Mouse (Mus musculus): ENCODE data around the gene Mettl14. TPM values are rescaled to one million over a fixed set of nuclear protein-coding genes. Genes with fewer than 3 reads are reported as not detected.

Gene Mettl14
- polyA plus RNA-seq, 1 experiment from 2014 or later = 29.0 TPM

DNA sequence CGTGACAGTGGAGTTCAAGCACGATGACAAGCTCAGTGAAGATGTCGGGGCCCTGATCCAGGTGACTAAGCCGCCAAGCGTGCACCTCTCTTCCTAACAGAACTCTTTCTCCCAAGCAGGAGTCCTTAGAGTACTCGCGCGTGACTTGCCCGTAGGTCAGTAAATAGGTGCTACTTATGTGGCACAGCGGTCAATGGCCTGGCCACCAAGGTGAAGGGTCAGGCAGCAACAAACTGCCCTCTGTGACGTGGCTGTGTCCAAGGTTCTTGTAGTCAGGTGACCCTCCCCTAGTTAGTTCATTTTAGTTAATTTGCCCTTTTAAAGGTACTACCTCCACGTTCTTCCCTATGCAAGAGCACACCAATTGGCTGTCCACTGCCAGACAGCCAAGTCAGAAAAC, 32.2 kb downstream of the Mettl14 start:
- no peaks in the 10 kb centered on the region for H3K27me3 ChIP-seq
- no peak overlapping the region for H3K4me2 ChIP-seq
- no peak overlapping the region for H3K4me3 ChIP-seq (replicated peaks)
- no peak for ATAC-seq (replicated peaks; ENCODE audit: low FRiP score)
- peaks cover 69% of the 10 kb centered on the region for H3K36me3 ChIP-seq
- H3K27ac ChIP-seq = no peak overlapping the region
- no peaks in the 10 kb centered on the region for H3K4me1 ChIP-seq
- H3K9ac ChIP-seq = no peak overlapping the region
- no peaks in the 10 kb centered on the region for H3K9me3 ChIP-seq (replicated peaks)
- 94% methylated on average over 12 of the region's 12 CpGs for WGBS

DNA sequence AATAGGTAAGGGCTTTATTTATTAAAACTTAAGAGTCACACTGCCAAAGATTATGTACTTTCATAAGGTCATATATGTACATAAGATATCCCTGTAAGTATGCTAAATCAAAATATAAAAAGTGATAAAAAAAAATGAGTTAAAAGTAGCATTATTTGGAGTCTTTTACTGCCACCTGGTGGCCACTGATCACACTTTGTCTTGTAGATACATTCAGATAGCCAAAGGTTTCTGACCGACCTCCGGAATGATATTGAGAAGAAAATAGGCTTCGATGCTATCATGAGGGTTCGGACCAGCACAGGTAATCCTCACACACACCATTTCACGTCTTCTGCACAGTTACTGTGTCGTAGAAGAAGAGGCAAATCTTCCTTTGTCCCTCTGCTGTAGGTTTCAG, 32.7 kb downstream of the Mettl14 start:
- no peak overlapping the region for H3K4me2 ChIP-seq
- H3K9me3 ChIP-seq (replicated peaks) = no peaks in the 10 kb centered on the region
- no peaks in the 10 kb centered on the region for H3K4me1 ChIP-seq
- WGBS = 70% methylated on average over 6 of the region's 6 CpGs
- no peak overlapping the region for H3K4me3 ChIP-seq (replicated peaks)
- H3K9ac ChIP-seq = no peak overlapping the region
- H3K27me3 ChIP-seq = no peaks in the 10 kb centered on the region
- peaks cover 69% of the 10 kb centered on the region for H3K36me3 ChIP-seq
- no peak overlapping the region for H3K27ac ChIP-seq
- ATAC-seq (replicated peaks; ENCODE audit: low FRiP score) = no peak

DNA sequence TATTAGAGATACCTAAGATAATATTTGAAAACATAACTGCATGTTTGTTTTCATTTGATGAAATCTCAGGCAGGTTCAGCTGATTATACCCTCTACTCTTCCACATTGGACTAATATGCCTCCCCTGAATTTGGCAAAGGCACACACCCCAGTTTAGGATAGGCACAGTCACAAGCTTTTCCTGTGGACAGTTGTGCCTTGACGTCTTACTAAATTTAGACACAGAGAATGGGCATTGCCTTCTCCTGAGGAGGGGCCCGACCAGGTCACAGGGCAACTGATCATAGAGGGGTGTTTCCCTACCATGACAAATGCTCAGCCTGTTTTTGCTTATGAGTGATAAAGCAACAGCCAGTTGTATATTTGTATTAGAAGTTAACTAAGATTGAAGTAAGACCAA, 34.4 kb downstream of the Mettl14 start:
- no peak overlapping the region for H3K9ac ChIP-seq
- no peak for ATAC-seq (replicated peaks; ENCODE audit: low FRiP score)
- no peaks in the 10 kb centered on the region for H3K4me1 ChIP-seq
- 73% methylated on average over 2 of the region's 2 CpGs for WGBS
- H3K4me3 ChIP-seq (replicated peaks) = no peak overlapping the region
- H3K27me3 ChIP-seq = no peaks in the 10 kb centered on the region
- no peak overlapping the region for H3K27ac ChIP-seq
- H3K36me3 ChIP-seq = peaks cover 54% of the 10 kb centered on the region
- no peak overlapping the region for H3K4me2 ChIP-seq
- H3K9me3 ChIP-seq (replicated peaks) = no peaks in the 10 kb centered on the region

DNA sequence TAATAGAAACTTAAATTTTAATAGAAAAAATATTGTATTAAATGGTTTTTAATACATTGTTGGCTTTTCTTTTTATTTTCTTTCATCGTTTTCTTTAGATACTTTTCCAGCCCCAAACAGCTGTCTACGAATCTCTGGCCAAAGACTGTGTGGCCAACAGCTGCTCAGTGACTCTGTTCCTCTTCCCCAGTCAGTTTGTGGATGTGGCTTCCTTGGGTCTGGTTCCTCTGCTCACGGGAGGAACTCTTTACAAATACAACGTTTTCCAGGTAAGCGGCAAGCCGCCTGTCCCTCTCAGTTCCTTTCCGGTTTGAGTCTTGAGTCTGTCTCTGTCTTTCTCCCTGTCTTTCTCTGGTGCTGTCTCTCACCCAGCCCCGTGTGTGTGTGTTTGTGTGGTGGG, 35.3 kb downstream of the Mettl14 start:
- no peak overlapping the region for H3K4me3 ChIP-seq (replicated peaks)
- H3K9me3 ChIP-seq (replicated peaks) = no peaks in the 10 kb centered on the region
- no peaks in the 10 kb centered on the region for H3K4me1 ChIP-seq
- no peaks in the 10 kb centered on the region for H3K27me3 ChIP-seq
- H3K36me3 ChIP-seq = peaks cover 57% of the 10 kb centered on the region
- H3K4me2 ChIP-seq = no peak overlapping the region
- H3K27ac ChIP-seq = no peak overlapping the region
- no peak overlapping the region for H3K9ac ChIP-seq
- WGBS = 85% methylated on average over 8 of the region's 8 CpGs
- ATAC-seq (replicated peaks; ENCODE audit: low FRiP score) = no peak

DNA sequence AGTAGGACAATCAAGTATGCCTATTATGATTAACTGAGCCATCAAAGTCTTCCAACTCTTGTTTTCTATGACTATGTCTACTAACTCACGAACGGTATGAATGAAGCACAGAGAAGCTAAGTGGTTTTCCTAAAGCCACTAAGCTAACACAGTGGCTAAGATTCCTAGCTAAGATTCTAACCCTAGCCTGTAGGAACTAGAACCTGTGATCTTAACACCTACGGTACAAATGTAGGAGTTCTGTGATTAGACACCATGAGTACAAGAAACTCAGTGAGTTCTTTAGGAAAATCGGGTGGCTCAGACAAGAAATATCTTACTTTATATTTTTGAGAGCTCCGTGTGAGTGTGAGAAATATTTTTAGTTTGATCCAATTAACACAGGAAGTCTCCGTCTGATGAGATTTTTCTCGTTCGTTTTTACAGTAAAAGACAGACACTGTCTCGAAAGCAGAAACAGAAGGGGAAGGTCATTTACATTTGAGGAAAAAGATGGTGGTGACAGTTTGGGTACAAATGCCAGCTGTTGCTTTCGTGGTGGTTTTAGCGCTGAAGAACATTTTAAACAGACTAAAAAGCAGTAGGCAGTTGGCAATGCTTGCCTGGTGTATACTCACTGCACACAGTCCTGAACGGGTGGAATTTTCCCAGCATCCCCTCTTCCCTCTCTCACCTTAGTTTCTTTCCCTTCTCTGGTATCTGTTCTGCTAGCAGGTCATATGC, 37.7 kb downstream of the Mettl14 start:
- H3K36me3 ChIP-seq = peaks cover 54% of the 10 kb centered on the region
- no peak overlapping the region for H3K9ac ChIP-seq
- no peaks in the 10 kb centered on the region for H3K4me1 ChIP-seq
- no peaks in the 10 kb centered on the region for H3K9me3 ChIP-seq (replicated peaks)
- ATAC-seq (replicated peaks; ENCODE audit: low FRiP score) = no peak
- no peak overlapping the region for H3K4me2 ChIP-seq
- no peak overlapping the region for H3K27ac ChIP-seq
- H3K27me3 ChIP-seq = no peaks in the 10 kb centered on the region
- whole genome bisulfite sequencing = 78% methylated on average over 12 of the region's 12 CpGs
- no peak overlapping the region for H3K4me3 ChIP-seq (replicated peaks)

DNA sequence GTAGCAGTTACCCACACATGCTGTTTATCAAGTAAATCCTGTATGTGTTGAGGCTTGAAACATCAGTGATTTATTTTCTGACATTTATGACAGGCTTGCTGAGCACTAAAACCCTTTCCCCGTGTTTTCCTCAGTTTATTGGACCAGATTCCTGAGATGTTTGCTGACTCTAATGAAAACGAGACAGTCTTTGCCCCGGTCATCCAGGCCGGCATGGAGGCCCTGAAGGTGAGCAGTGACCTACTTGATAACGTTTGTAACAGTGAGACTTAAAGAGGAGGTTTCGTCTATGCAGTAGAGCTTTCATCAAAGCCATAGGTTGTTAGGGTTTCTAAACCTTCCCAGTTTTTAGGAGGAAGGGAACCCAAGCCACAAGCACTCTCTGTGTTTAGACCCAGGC, 42.2 kb downstream of the Mettl14 start:
- no peak overlapping the region for H3K27ac ChIP-seq

DNA sequence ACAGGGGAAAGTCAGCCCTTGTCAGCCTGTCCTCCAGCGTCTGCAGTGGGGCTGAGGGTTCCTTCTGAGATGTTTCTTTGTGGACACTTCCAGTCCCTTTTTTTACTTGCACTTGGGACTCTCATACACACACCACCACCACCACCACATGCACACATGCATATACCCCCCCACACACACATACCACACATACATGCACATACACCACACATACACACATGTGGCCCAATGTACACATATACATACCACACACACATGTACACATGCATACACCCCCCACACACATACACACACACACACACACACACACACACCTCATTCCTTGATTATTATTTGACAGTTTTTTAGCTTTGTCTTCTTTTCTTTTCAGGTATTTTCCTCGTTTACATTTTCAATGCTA, 44.9 kb downstream of the Mettl14 start:
- no peak overlapping the region for H3K4me2 ChIP-seq
- 88% methylated on average over 2 of the region's 2 CpGs for WGBS
- no peak overlapping the region for H3K4me3 ChIP-seq (replicated peaks)
- H3K4me1 ChIP-seq = peaks cover 5% of the 10 kb centered on the region; the same call in 1 of the 2 replicates
- no peaks in the 10 kb centered on the region for H3K9me3 ChIP-seq (replicated peaks)
- no peak overlapping the region for H3K27ac ChIP-seq
- no peak overlapping the region for H3K9ac ChIP-seq
- H3K36me3 ChIP-seq = peaks cover 61% of the 10 kb centered on the region
- no peak for ATAC-seq (replicated peaks; ENCODE audit: low FRiP score)
- H3K27me3 ChIP-seq = no peaks in the 10 kb centered on the region

More for the DNA sequence above, 42.2 kb downstream of the Mettl14 start:
- no peak overlapping the region for H3K4me3 ChIP-seq (replicated peaks)
- H3K4me1 ChIP-seq = no peaks in the 10 kb centered on the region
- 48% methylated on average over 6 of the region's 6 CpGs for WGBS
- no peak for ATAC-seq (replicated peaks; ENCODE audit: low FRiP score)
- H3K9me3 ChIP-seq (replicated peaks) = no peaks in the 10 kb centered on the region
- H3K27me3 ChIP-seq = no peaks in the 10 kb centered on the region
- no peak overlapping the region for H3K9ac ChIP-seq
- peaks cover 60% of the 10 kb centered on the region for H3K36me3 ChIP-seq
- H3K4me2 ChIP-seq = no peak overlapping the region

DNA sequence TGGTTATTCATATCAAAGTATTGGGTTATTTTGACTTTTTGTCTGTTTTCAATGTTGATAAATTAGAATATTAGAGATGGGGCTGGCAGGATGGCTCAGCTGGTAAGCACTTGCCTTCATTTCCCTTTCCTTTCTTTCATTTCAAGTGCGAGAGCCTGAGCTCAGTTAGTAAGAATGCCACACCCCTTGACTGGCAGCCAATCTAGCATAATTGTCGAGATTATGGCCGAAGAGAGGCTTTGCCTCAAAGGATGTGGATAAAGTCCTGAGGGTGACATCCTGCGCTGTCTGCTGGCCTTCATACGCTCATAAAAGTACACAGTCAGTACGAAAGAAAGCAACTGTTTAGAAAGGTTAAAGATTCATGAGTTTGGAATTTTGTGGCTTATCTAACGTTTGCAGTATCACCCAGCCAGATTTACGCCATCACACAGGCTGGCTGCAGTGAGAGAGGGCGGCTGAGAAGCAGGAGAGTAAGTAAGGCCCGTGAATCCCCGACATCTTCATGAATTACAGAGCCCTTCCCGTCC, 47.2 kb downstream of the Mettl14 start:
- H3K27ac ChIP-seq = no peak overlapping the region; the same call in 1 of the 2 replicates

DNA sequence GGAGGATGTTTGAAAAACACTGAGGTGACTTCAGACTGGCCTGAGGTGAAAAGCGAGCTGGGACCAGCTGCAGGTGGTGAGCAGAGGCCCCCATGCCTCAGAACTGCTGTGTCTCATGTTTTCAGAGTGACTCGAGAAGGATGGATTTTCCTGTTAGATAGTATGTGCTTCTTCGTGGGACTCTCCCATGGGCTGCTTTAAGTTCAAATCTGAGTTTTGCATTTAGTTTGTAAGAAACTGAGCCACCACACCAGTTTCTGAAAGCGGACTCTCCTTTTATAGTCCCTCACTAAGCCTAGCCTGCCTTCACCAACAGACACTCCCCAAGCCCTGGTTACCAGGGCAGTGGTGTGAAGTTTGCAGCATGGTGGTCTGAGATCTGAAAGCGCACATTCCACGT, 48.1 kb downstream of the Mettl14 start:
- H3K36me3 ChIP-seq = peaks cover 32% of the 10 kb centered on the region
- H3K4me2 ChIP-seq = no peak overlapping the region
- ATAC-seq (replicated peaks; ENCODE audit: low FRiP score) = no peak
- H3K4me3 ChIP-seq (replicated peaks) = no peak overlapping the region
- no peak overlapping the region for H3K9ac ChIP-seq
- H3K27ac ChIP-seq = peak overlapping the region; percentile 4; the same call in 1 of the 2 replicates
- no peaks in the 10 kb centered on the region for H3K9me3 ChIP-seq (replicated peaks)
- WGBS = 54% methylated on average over 6 of the region's 6 CpGs
- no peaks in the 10 kb centered on the region for H3K27me3 ChIP-seq
- peaks cover 23% of the 10 kb centered on the region for H3K4me1 ChIP-seq

More for the DNA sequence above, 47.2 kb downstream of the Mettl14 start:
- H3K9ac ChIP-seq = no peak overlapping the region
- H3K27me3 ChIP-seq = no peaks in the 10 kb centered on the region
- H3K4me3 ChIP-seq (replicated peaks) = no peak overlapping the region
- H3K4me1 ChIP-seq = peaks cover 20% of the 10 kb centered on the region
- no peaks in the 10 kb centered on the region for H3K9me3 ChIP-seq (replicated peaks)
- H3K4me2 ChIP-seq = no peak overlapping the region
- H3K36me3 ChIP-seq = peaks cover 41% of the 10 kb centered on the region
- ATAC-seq (replicated peaks; ENCODE audit: low FRiP score) = no peak
- WGBS = 54% methylated on average over 12 of the region's 12 CpGs

DNA sequence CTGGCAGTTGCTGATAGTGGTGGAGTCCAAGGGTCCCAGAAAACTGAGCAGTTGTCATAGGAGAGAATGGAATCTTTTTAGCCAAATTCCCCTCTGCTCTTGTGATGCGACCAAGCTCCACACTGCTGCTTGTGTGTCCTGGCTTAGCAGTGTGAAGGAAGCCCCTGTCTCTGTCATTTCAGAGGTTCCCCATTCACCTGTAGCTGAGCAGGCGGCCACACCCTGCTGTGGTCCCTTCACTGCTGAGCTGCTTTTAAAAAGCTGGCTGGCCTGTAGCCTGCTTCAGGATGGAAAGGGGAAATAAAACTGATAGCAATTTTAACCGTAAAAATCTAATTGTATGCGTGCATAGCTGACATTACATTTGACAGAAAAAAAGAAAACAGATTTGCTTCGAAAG, 49.0 kb downstream of the Mettl14 start:
- Histone ChIP-seq H3K9me3 (replicated peaks) (no peaks in the 10 kb centered on the region), H3K27me3 (no peaks in the 10 kb centered on the region), H3K4me1 (peaks cover 26% of the 10 kb centered on the region), H3K27ac (peak overlapping the region; percentile 79), H3K4me2 (no peak overlapping the region), H3K4me3 (replicated peaks) (no peak overlapping the region), H3K36me3 (peaks cover 24% of the 10 kb centered on the region), H3K9ac (no peak overlapping the region)
- ATAC-seq (replicated peaks; ENCODE audit: low FRiP score) = no peak
- 62% methylated on average over 5 of the region's 5 CpGs for WGBS

DNA sequence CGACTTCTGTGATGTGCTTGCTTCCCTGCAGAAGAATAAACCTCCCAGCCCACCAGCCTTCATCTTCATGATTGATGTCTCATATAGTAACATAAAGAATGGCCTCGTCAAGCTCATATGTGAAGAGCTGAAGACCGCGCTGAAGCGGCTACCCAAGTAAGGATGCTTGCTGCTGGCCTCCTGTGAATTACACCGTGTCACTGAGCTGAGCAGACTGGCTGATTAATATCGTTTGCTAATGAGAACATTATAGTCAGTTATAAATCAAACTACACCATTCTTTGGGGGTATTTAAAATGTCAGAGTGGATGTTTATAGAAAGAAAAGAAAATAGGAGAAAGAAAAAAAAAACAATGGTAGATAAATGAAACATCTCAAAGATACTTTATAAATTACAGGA, 49.5 kb downstream of the Mettl14 start:
- WGBS = 35% methylated on average over 7 of the region's 7 CpGs
- peak overlapping the region; percentile 79; the same call in 1 of the 2 replicates for H3K27ac ChIP-seq

DNA sequence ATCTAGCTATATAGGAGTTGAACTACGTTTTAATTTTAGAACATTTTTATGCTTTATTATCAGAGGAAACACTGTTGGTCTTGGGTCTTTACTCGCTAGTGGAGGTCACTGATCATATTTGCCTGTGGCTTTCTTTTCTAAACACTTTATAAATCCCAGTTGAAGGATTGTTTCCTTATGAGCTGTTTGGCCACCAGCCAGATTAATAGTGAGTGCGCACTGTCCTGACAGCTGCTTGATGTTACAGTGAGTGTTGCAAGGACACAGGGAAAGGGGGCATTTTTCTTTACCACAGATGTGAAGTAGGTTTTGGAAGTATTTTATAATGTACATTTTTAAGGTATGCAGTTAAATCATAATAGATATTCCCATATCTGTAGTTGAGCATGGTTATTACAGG, 50.4 kb downstream of the Mettl14 start:
- no peaks in the 10 kb centered on the region for H3K9me3 ChIP-seq (replicated peaks)
- H3K36me3 ChIP-seq = peaks cover 18% of the 10 kb centered on the region
- no peak overlapping the region for H3K4me3 ChIP-seq (replicated peaks)
- H3K27me3 ChIP-seq = no peaks in the 10 kb centered on the region
- no peak overlapping the region for H3K4me2 ChIP-seq
- H3K9ac ChIP-seq = no peak overlapping the region
- ATAC-seq (replicated peaks; ENCODE audit: low FRiP score) = peak; percentile 75
- 47% methylated on average over 3 of the region's 3 CpGs for WGBS
- peaks cover 30% of the 10 kb centered on the region for H3K4me1 ChIP-seq
- H3K27ac ChIP-seq = peak overlapping the region; percentile 75

More for the DNA sequence above, 49.5 kb downstream of the Mettl14 start:
- no peaks in the 10 kb centered on the region for H3K27me3 ChIP-seq
- peaks cover 26% of the 10 kb centered on the region for H3K4me1 ChIP-seq
- H3K36me3 ChIP-seq = peaks cover 24% of the 10 kb centered on the region
- no peak overlapping the region for H3K4me2 ChIP-seq
- ATAC-seq (replicated peaks; ENCODE audit: low FRiP score) = 0 out of 2 replicates have a peak, but pooled peaks have one; percentile 37
- no peak overlapping the region for H3K4me3 ChIP-seq (replicated peaks)
- no peak overlapping the region for H3K9ac ChIP-seq
- H3K9me3 ChIP-seq (replicated peaks) = no peaks in the 10 kb centered on the region
